Mouse (Mus musculus): ENCODE results near the gene Cyp2d40.

DNA sequence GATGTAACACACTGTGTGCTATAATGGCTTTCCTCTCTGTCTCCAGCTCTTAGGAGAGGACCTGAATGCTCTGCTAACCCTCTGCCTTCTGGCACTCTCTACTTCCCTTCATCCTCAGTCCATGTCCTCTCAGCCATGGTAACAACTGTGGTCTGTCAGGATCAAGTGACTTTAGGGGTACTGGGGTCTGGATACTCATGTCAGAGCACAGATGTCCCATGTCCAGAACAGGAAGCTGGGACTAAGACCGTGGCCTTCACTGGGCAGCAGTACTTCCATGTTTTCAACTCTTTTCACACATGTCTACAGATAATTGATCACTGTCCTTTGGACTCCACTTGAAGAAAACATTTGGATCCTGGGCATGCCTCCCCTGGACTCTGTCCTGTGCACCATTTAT, 19.8 kb upstream of the Cyp2d40 start:
- no peak for TF ChIP-seq CTCF (IDR thresholded peaks at IDR 0.05)
- no peak for TF ChIP-seq EP300 (IDR thresholded peaks at IDR 0.05; ENCODE audit: insufficient read depth, low read depth, low read length)
- TF ChIP-seq POLR2A (IDR thresholded peaks at IDR 0.05; ENCODE audit: insufficient read depth, low read depth, low read length), result no peak
